Mouse (Mus musculus) intestine, embryonic 15.5 days (tissue): ENCODE measurements at regions not wholly inside any gene's neighbourhood (a gene's known extent, or its start where the extent isn't known, plus 50 kb on each side); places are given as distances from the start of the nearest gene placed in this dataset.

Experiments used
- ATAC-seq: fragments of 200-750 bp; cut with Nextera tagmentation; 2 replicates; pipeline ENCODE4 v1.8.0; 2017; ENCODE audit warnings: moderate TSS enrichment, moderate library complexity
- H3K27ac ChIP-seq: fragments of 300-500 bp; sonication (generic); 2 replicates; pipeline ENCODE4 v1.5.1; 2015; ENCODE audit warnings: mild to moderate bottlenecking, inconsistent platforms
- H3K27me3 ChIP-seq: fragments of 300-500 bp; sonication (generic); replicated peaks from 2 replicates; pipeline ENCODE4 v1.6.1; 2015; ENCODE audit warnings: inconsistent platforms
- H3K36me3 ChIP-seq: fragments of 300-500 bp; sonication (generic); 2 replicates; pipeline ENCODE4 v1.6.1; 2015; ENCODE audit warnings: inconsistent platforms
- H3K4me1 ChIP-seq: fragments of 300-500 bp; sonication (generic); replicated peaks from 2 replicates; pipeline ENCODE4 v1.6.1; 2015; ENCODE audit warnings: inconsistent platforms
- H3K4me2 ChIP-seq: fragments of 300-500 bp; sonication (generic); replicated peaks from 2 replicates; pipeline ENCODE4 v1.6.1; 2015; ENCODE audit warnings: mild to moderate bottlenecking, inconsistent platforms
- H3K4me3 ChIP-seq: fragments of 300-500 bp; sonication (generic); replicated peaks from 2 replicates; pipeline ENCODE4 v1.5.1; 2015; ENCODE audit warnings: inconsistent platforms
- H3K9ac ChIP-seq: fragments of 300-500 bp; sonication (generic); 2 replicates; pipeline ENCODE4 v1.6.1; 2015; ENCODE audit warnings: inconsistent platforms
- H3K9me3 ChIP-seq: fragments of 300-500 bp; sonication (generic); 2 replicates; pipeline ENCODE4 v1.6.1; 2016; ENCODE audit warnings: inconsistent platforms
- WGBS: fragments of 180-500 bp; shearing (Covaris S2); methylation state at CpG from one replicate; pipeline ENCODE4 v1.1.7; 2015; 5-methylcytosine and 5-hydroxymethylcytosine counted together

DNA sequence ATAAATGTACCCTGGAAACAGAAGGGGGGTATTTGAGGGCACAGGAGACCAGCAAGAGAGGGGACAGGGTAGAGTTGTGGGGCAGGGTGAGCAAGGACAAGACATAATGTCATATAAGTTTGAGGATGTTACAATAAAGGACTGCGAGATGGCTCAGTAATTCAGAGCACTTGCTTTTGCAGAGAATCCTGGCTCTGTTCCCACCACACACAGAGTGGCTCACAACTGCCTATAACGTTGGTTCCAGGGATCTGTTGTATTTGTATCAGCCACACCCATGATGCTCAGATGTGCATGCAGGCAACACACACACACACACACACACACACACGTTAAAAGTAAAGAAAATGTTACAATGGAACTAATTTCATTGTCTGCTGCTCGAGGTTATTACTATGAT lies 94.2 kb upstream of the Paqr3 start:
- H3K4me1 ChIP-seq = no peaks in the 10 kb centered on the region
- ATAC-seq = no peak
- H3K27me3 ChIP-seq = no peaks in the 10 kb centered on the region
- H3K36me3 ChIP-seq = no peaks in the 10 kb centered on the region
- 74% methylated on average over 4 of the region's 4 CpGs for WGBS
- no peak overlapping the region for H3K4me3 ChIP-seq
- no peak overlapping the region for H3K4me2 ChIP-seq
- H3K27ac ChIP-seq = no peak overlapping the region
- H3K9me3 ChIP-seq = no peaks in the 10 kb centered on the region
- H3K9ac ChIP-seq = no peak overlapping the region

DNA sequence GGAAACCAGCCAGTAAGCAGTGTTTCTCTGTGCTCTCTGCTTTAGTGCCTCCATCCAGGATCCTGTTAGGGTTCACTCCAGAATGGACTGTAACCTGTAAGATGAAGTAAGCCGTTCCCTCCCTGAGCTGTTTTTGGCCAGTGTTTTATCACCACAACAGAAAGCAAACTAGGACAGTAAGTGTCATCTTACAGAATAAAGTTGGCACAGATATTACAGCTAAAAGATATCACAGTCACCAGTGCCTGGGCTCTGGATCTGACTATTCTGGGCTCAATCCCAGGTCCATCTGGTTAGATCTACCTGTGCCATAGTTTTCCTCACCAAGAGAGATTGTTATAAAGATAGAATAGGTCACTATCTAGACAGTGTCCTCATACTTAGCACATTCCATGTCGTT lies 92.9 kb upstream of the Paqr3 start:
- Histone ChIP-seq H3K36me3 (no peaks in the 10 kb centered on the region), H3K9ac (no peak overlapping the region), H3K4me1 (no peaks in the 10 kb centered on the region), H3K4me3 (no peak overlapping the region), H3K9me3 (no peaks in the 10 kb centered on the region), H3K27me3 (no peaks in the 10 kb centered on the region), H3K27ac (no peak overlapping the region), H3K4me2 (no peak overlapping the region)
- ATAC-seq = no peak
- WGBS = 78% methylated on average over 2 of the region's 2 CpGs

DNA sequence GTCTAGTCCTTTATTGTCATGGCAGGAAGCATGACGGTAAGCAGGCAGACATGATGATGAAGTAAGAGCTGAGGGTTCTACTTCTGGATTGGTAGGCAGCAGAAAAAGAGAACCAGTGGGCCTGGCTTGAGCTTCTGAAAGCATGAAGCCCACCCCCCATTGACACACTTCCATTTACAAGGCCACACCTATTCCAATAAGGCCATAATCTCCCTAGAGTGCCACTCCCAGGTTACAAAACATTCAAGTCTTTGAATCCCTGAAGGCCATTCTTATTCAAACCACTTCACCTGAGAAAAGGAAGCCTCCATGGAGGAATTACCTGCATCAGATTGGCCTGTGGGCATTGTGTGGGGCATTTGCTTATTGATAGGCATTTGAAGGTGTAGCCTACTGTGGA lies 92.2 kb upstream of the Paqr3 start:
- no peak overlapping the region for H3K4me3 ChIP-seq
- no peak overlapping the region for H3K27ac ChIP-seq
- 100% methylated on average over 1 of the region's 1 CpGs for WGBS

DNA sequence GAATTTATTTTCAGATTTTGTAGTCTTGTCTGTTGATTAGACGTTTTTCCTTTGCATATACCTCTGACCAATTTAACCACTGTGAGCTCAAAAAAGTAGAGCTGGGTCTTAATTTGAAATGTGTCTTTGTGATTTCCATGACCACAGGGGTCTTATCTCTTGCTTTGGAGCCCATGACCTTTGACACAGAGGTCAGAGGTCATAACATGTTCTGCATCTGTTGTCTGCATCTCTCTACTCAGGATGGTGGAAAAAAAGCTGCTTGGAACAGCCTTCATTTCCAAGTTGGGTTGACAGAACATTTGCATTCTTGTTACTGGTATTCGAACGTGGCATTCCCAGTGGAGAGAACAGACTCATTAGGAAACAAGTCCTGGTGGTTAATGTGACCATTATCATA lies 91.2 kb upstream of the Paqr3 start:
- 80% methylated on average over 3 of the region's 3 CpGs for WGBS
- H3K4me2 ChIP-seq = no peak overlapping the region
- ATAC-seq = no peak

More for the DNA sequence above, 92.2 kb upstream of the Paqr3 start:
- ATAC-seq = no peak
- Histone ChIP-seq H3K9ac (no peak overlapping the region), H3K9me3 (no peaks in the 10 kb centered on the region), H3K4me1 (no peaks in the 10 kb centered on the region), H3K4me2 (no peak overlapping the region), H3K27me3 (no peaks in the 10 kb centered on the region), H3K36me3 (no peaks in the 10 kb centered on the region)

DNA sequence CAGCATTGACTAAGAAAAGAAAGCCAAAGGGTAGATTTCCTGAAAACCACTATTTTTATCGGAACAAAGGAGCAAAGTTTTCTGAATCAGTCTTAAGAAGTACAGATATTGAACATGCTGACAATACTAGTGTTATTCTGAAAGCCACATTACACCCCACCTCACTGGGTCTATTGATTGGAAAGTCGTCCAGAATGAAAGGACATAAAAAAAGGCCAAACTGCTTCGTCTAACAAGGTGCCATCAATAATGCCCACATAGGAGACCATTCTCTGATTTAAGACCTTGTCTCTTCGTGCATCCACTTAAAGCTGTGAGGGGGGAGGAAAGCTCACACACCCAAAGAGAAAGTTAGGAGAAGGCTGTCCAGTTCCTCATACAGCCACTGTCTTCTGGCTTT lies 89.3 kb upstream of the Paqr3 start:
- 76% methylated on average over 4 of the region's 4 CpGs for WGBS
- Histone ChIP-seq H3K4me1 (no peaks in the 10 kb centered on the region), H3K9me3 (no peaks in the 10 kb centered on the region), H3K4me3 (no peak overlapping the region), H3K27me3 (no peaks in the 10 kb centered on the region), H3K27ac (no peak overlapping the region), H3K4me2 (no peak overlapping the region), H3K9ac (no peak overlapping the region), H3K36me3 (no peaks in the 10 kb centered on the region)
- ATAC-seq = no peak

More for the DNA sequence above, 91.2 kb upstream of the Paqr3 start:
- H3K4me1 ChIP-seq = no peaks in the 10 kb centered on the region
- no peaks in the 10 kb centered on the region for H3K9me3 ChIP-seq
- no peaks in the 10 kb centered on the region for H3K27me3 ChIP-seq
- H3K36me3 ChIP-seq = no peaks in the 10 kb centered on the region
- no peak overlapping the region for H3K4me3 ChIP-seq
- H3K27ac ChIP-seq = no peak overlapping the region
- H3K9ac ChIP-seq = no peak overlapping the region

DNA sequence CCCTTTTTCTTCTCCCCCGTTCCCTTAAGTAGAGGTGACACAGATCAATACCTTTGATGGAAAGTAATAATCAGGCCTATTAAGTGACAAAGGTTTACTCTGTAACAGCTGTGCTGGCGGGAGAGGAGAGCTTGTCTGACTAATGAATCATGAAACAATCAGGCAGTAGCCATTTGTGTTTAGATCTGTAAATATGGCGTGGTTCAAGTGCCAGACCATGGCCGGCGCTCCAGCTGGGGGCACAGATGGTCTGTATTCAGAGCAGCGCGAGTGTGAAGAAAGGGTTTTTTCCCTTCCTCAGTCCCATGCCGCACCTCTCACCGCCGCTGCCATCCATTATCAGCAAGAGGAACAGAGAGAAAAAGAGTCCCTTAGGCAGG lies 83.9 kb upstream of the Paqr3 start:
- Histone ChIP-seq H3K27ac (no peak overlapping the region), H3K4me3 (no peak overlapping the region), H3K27me3 (no peaks in the 10 kb centered on the region), H3K4me2 (no peak overlapping the region), H3K9ac (no peak overlapping the region), H3K4me1 (no peaks in the 10 kb centered on the region; the same call in 1 of the 2 replicates), H3K36me3 (no peaks in the 10 kb centered on the region), H3K9me3 (no peaks in the 10 kb centered on the region)
- WGBS = 52% methylated on average over 10 of the region's 10 CpGs
- ATAC-seq = no peak

DNA sequence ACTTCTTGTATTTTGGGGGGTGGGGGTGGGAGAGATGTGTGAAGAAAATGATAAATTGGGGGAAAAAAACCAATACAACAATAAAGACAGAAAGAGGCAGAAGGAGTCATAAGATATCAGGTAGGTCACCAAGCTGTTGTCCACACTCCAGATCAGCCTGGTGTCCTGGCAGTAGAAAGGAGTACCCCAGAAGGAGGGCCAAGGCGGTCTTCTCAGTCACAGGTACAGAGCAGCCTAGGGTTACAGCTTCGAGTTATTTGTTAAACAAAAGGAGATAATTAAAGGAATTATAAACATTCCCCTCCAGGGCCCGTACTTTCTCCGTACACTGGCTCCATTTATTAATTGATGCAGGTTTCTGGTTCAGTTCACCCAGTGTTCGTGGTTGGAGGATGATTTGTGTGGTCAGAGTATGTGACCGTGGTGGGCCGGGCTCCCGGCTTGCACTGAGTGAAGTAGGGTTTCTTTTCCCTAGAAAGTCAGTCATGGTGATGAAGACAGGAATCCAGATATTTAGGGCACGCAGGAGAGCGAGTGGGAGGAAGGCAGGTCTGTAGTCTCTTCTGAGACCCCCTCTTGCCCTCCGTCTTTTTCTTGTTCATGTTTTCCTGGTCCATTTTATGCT lies 83.4 kb upstream of the Paqr3 start:
- ATAC-seq = no peak
- Histone ChIP-seq H3K4me2 (no peak overlapping the region), H3K4me1 (no peaks in the 10 kb centered on the region; the same call in 1 of the 2 replicates), H3K36me3 (no peaks in the 10 kb centered on the region), H3K27me3 (no peaks in the 10 kb centered on the region), H3K9ac (no peak overlapping the region), H3K27ac (no peak overlapping the region), H3K9me3 (no peaks in the 10 kb centered on the region), H3K4me3 (no peak overlapping the region)
- 54% methylated on average over 11 of the region's 11 CpGs for WGBS

DNA sequence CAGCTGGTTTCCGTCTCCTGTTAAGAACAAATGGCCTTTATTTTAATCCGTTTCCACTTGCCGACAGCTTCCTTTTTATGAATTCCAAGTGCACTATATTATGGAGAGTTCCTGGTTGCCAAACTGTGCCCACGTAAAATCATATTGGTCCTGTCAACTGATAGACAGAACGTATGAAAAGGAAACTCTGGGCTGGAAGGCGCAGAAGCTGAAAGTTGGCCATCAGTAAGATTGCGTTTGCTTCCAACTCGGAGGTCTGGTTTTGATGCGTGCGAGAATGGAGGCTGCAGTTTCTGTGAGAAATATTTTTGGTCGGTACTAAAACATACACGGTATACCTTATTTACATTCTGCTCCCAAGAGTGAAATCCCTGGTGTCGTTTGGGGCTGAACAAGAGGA lies 81.3 kb upstream of the Paqr3 start:
- Histone ChIP-seq H3K27me3 (no peaks in the 10 kb centered on the region), H3K27ac (no peak overlapping the region), H3K4me3 (no peak overlapping the region), H3K9ac (no peak overlapping the region), H3K36me3 (no peaks in the 10 kb centered on the region), H3K4me1 (no peaks in the 10 kb centered on the region; the same call in 1 of the 2 replicates), H3K9me3 (no peaks in the 10 kb centered on the region), H3K4me2 (no peak overlapping the region)
- no peak for ATAC-seq
- WGBS = 74% methylated on average over 13 of the region's 13 CpGs

DNA sequence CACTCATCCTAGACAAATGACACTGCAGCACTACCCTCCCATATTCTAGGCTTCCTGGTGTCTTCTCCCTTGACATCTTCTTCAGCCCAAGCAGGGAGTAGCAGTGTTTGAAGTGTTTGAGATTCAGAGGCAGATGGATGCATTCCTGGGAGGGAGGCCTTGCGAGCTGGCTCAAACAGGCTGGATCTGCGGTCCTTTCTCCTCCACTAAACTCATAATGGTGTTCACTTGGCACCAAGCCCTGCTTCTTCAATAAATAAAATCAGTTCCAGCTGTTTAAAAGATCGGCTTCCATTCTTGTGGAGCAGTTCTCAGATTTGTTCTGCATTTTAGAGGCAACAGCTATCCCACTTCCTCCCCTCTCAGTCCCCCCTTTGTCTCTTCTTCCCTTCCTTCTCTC lies 79.3 kb upstream of the Paqr3 start:
- Histone ChIP-seq H3K27ac (no peak overlapping the region), H3K36me3 (no peaks in the 10 kb centered on the region), H3K4me3 (no peak overlapping the region), H3K4me1 (no peaks in the 10 kb centered on the region; the same call in 1 of the 2 replicates), H3K27me3 (no peaks in the 10 kb centered on the region), H3K9me3 (no peaks in the 10 kb centered on the region), H3K4me2 (no peak overlapping the region), H3K9ac (no peak overlapping the region)
- WGBS = 37% methylated on average over 3 of the region's 3 CpGs
- no peak for ATAC-seq

DNA sequence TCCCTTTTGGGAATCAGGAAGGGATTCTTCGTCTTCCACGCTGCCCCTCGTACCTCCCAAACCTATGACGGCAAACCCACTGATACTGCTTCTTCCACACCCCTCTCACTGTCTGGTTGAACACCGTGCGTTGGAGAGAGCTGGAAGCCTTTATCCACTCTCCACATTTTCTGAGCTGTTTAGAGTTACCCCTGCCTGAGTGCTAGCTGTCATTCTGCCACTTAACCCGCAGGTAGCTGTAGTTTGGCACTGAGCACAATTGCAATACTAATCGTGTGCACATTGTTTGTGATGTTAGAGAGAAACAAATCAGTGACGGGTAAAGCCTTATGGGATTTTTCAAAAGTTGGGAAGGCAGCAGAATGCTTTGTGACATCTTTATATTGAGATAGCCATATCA lies 73.1 kb upstream of the Paqr3 start:
- ATAC-seq = no peak
- no peaks in the 10 kb centered on the region for H3K27me3 ChIP-seq
- H3K9ac ChIP-seq = no peak overlapping the region
- 72% methylated on average over 9 of the region's 9 CpGs for WGBS
- no peaks in the 10 kb centered on the region for H3K9me3 ChIP-seq
- no peak overlapping the region for H3K27ac ChIP-seq
- H3K4me1 ChIP-seq = no peaks in the 10 kb centered on the region
- H3K4me3 ChIP-seq = no peak overlapping the region
- H3K4me2 ChIP-seq = no peak overlapping the region
- H3K36me3 ChIP-seq = no peaks in the 10 kb centered on the region

DNA sequence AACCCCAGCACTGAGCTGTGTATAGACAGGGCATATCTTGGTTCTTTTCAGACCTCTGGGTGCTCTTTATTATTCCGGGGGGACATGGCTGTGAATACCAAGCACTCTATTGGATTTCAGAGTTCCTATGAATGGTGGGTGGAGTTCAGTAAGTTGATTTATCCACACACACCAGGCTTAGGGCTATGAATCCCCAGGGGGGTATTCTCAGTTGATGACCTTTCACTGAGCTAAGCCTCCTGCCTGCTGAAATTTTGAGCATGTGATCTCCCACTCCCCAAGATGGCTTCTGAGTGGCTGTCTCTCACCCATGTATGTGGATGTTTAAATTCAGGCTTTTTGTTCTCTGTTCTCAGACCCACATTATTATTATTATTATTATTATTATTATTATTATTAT lies 69.9 kb upstream of the Paqr3 start:
- Histone ChIP-seq H3K4me1 (no peaks in the 10 kb centered on the region), H3K36me3 (no peaks in the 10 kb centered on the region), H3K27ac (no peak overlapping the region), H3K4me2 (no peak overlapping the region), H3K27me3 (no peaks in the 10 kb centered on the region), H3K4me3 (no peak overlapping the region), H3K9ac (no peak overlapping the region), H3K9me3 (no peaks in the 10 kb centered on the region)
- 96% methylated on average over 1 of the region's 1 CpGs for WGBS
- ATAC-seq = no peak

DNA sequence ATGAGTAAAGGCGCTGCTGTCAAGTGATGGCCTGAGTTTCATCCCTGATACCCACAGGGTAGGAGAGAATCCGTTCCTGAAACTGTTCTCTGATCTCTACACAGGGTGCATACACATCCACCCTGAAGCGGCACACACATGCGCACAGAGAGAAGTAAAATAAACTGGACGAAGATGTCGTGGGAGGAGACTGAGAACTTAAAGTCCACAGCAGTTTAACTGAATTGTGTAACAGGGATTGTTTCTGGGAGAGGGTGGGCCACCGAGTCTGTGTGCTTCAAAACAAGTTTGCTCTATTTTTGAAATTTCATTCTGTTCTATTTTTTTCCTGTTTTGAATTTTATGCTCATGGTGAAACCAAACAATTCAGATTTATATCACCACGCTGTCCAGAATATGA lies 63.0 kb upstream of the Paqr3 start:
- Histone ChIP-seq H3K9ac (no peak overlapping the region), H3K36me3 (no peaks in the 10 kb centered on the region), H3K9me3 (no peaks in the 10 kb centered on the region), H3K4me2 (no peak overlapping the region), H3K27ac (no peak overlapping the region), H3K4me1 (no peaks in the 10 kb centered on the region), H3K27me3 (no peaks in the 10 kb centered on the region), H3K4me3 (no peak overlapping the region)
- no peak for ATAC-seq
- WGBS = 83% methylated on average over 8 of the region's 8 CpGs

DNA sequence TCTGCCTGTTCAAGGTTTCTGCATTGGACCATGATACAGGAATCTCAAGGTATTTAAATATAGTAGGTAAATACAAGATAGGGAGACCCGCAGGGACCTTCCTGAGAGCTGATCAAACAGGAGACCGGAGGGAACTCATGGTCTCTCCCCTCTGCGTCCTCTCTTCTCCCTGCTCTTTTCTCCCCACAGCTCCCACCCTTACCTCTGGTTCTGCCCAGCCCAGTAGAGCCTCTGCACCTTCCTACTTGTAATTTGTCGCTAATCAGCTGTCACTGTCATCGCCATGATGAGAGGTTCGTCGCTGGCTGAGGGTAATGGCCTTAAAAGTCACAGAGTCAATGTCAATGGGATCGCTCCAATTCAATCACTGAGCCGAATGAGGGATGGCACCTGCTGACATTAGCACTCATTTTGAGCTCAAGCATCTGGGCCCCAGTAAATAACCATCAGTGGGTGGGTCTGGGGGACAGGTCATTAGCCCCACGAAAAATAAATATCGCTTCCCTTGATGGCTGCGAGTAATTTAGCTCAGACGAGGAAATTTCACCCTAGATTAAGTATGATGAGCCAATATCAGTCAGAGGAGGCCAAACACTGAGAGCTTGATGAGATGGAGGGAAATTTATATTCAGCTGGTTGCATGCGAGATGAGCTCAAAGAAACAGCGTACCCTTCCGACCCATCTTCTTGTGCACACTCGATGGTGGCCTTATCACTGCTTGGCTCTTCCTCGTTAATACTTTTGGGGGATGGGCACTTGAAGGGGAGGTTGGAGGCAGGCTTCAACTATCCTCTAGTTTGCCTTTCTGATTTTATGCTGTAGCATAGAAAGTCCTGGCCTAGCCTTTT lies 56.2 kb upstream of the Paqr3 start:
- WGBS = 71% methylated on average over 18 of the region's 18 CpGs

More for the DNA sequence above, 56.2 kb upstream of the Paqr3 start:
- no peak overlapping the region for H3K9ac ChIP-seq
- no peaks in the 10 kb centered on the region for H3K36me3 ChIP-seq
- no peak overlapping the region for H3K4me2 ChIP-seq
- no peak overlapping the region for H3K4me3 ChIP-seq
- no peaks in the 10 kb centered on the region for H3K27me3 ChIP-seq
- H3K4me1 ChIP-seq = no peaks in the 10 kb centered on the region
- no peak overlapping the region for H3K27ac ChIP-seq
- ATAC-seq = no peak
- no peaks in the 10 kb centered on the region for H3K9me3 ChIP-seq
